Mouse (Mus musculus): Measurements from ENCODE around the gene Bcat2.
"Not testable (repeated sequence)": the region's sequence is repeated elsewhere in the genome, so short reads cannot be mapped to it uniquely, and the experiment has no call there.

DNA sequence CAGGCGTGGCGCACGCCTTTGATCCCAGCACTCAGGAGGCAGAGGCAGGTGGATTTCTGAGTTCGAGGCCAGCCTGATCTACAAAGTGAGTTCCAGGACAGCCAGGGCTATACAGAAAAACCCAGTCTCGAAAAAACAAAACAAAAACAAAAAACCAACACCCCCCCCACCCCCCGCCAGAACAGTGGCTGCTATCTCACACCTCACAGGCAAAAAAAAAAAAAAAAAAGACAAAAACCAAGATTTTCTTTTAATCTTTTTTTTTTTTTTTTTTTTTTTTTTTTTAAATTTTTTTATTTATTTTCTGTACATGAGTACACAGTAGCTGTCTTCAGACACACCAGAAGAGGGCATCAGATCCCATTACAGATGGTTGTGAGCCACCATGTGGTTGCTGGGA lies 42.8 kb upstream of the Bcat2 start:
- TF ChIP-seq CTCF, EP300 (IDR thresholded peaks at IDR 0.05; ENCODE audit: low read depth): not testable (repeated sequence)
